Mouse (Mus musculus) lung, embryonic 16.5 days (tissue): ENCODE data around the gene Bsph2. TPM values are rescaled to one million over a fixed set of nuclear protein-coding genes. Genes with fewer than 3 reads are reported as not detected.

Experiments
- ATAC-seq: fragments of 200-750 bp; cut with Nextera tagmentation; 2 replicates; pipeline ENCODE4 v1.8.0; 2017; ENCODE audit warnings: low read depth, mild to moderate bottlenecking, moderate library complexity
- H3K27ac ChIP-seq: fragments of 300-500 bp; sonication (generic); 2 replicates; pipeline ENCODE4 v1.5.1; 2014; ENCODE audit warnings: mild to moderate bottlenecking, control low read depth, low read length
- H3K27me3 ChIP-seq: fragments of 300-500 bp; sonication (generic); 2 replicates; pipeline ENCODE4 v1.6.1; 2014; ENCODE audit warnings: low read depth, low read length, mixed read lengths; ENCODE audit not compliant: control insufficient read depth, insufficient read depth
- H3K36me3 ChIP-seq: fragments of 300-500 bp; sonication (generic); 2 replicates; pipeline ENCODE4 v1.6.1; 2014; ENCODE audit warnings: low read length; ENCODE audit not compliant: control insufficient read depth, insufficient read depth
- H3K4me1 ChIP-seq: fragments of 300-500 bp; sonication (generic); replicated peaks from 2 replicates; pipeline ENCODE4 v1.6.1; 2014; ENCODE audit warnings: low read length, mixed read lengths; ENCODE audit not compliant: control insufficient read depth, insufficient read depth
- H3K4me2 ChIP-seq: fragments of 300-500 bp; sonication (generic); 2 replicates; pipeline ENCODE4 v1.6.1; 2014; ENCODE audit warnings: low read depth, low read length, control low read depth
- H3K4me3 ChIP-seq: fragments of 300-500 bp; sonication (generic); 2 replicates; pipeline ENCODE4 v1.5.1; 2014; ENCODE audit warnings: mild to moderate bottlenecking, low read length, control low read depth
- H3K9ac ChIP-seq: fragments of 300-500 bp; sonication (generic); 2 replicates; pipeline ENCODE4 v1.6.1; 2014; ENCODE audit warnings: low read length, control low read depth
- H3K9me3 ChIP-seq: fragments of 300-500 bp; sonication (generic); 2 replicates; pipeline ENCODE4 v1.6.1; 2016; ENCODE audit warnings: low read length; ENCODE audit not compliant: control insufficient read depth
- WGBS: fragments of 180-500 bp; shearing (Covaris S2); extraction: QIAGEN DNeasy Blood & Tissue Kit; methylation state at CpG from one replicate; pipeline ENCODE4 v1.1.7; 2014; 5-methylcytosine and 5-hydroxymethylcytosine counted together
- polyA plus RNA-seq: library from polyadenylated mRNA; unstranded; fragments of >200 nt; fragmentation: Nextera tagmentation; extraction: Ambion mirVana; gene quantifications from 2 replicates; pipeline ENCODE4 v1.2.1, GENCODE M21; 2015

The Bsph2 gene
- not detected in 2 replicates for polyA plus RNA-seq

DNA sequence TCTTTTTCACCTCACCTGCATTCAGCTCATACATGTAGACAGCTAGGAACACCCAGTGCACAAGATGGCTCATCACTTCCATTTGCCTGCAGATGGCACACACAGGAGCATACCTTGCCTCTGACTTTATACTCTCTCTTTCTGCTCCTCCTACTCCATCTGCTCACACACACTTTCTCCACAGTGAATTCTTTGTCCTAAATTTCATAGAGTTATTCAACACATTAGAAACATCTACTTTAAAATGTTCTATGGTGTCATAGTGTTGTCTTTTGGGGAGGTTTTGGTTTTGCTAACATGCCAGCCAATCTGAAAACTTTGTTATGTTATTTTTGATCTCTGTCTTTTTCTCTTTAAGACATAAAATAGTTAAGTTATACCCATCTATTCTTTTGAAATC lies at the start of gene Bsph2:
Bsph2 (minus strand) TSS at position 101 of the 400 bp plus-strand sequence.
- Histone ChIP-seq H3K27ac (no peak within 1 kb of the TSS), H3K4me1 (no peaks in the 10 kb centered on the region), H3K9me3 (peaks cover 2% of the 10 kb centered on the region), H3K36me3 (no peaks in the 10 kb centered on the region), H3K27me3 (no peaks in the 10 kb centered on the region), H3K4me2 (no peak within 1 kb of the TSS), H3K9ac (no peak within 1 kb of the TSS), H3K4me3 (no peak within 1 kb of the TSS)
- ATAC-seq, result no peak

DNA sequence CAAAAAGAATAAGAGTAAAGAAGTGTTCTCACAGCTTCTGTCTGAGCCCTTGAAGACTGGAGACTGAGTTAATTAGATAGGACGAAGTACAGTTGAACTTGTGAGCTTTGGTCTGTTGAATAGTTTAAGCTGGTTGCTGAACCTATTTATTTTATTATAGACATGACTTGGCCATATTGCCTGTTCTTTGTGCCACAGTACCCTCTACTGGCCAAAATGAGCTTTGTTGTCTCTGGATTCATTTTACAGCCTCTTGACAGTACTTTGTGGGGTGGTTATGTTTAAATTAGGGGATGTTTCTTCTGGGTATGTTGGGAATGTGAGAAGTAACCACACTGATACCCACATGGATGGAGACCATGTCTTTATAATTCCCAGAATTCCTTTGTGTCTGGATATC lies 59.3 kb downstream of the Bsph2 start:
- Histone ChIP-seq H3K9me3 (no peaks in the 10 kb centered on the region), H3K4me2 (no peak overlapping the region), H3K9ac (no peak overlapping the region), H3K36me3 (no peaks in the 10 kb centered on the region), H3K4me1 (no peaks in the 10 kb centered on the region), H3K27me3 (no peaks in the 10 kb centered on the region), H3K4me3 (no peak overlapping the region), H3K27ac (no peak overlapping the region)
- no peak for ATAC-seq
- WGBS, result 53% methylated on average over 1 of the region's 1 CpGs

Other genes starting within 250 kb of the Bsph2 start
- 1.3 and 1.5 TPM in 2 replicates for gene Pla2g4c, start 246.4 kb downstream of the Bsph2 start, polyA plus RNA-seq
- not detected in 2 replicates for gene Cabp5, start 172.9 kb downstream of the Bsph2 start, polyA plus RNA-seq
- not detected in 2 replicates for gene Bsph1, start 120.2 kb downstream of the Bsph2 start, polyA plus RNA-seq
- not detected in 2 replicates for gene Sult2a5, start 52.9 kb upstream of the Bsph2 start, polyA plus RNA-seq
- gene Sult2a2, start 162.4 kb upstream of the Bsph2 start, polyA plus RNA-seq, result not detected in 2 replicates